Mouse (Mus musculus): ENCODE data around the gene Aldh6a1. TPM values are rescaled to one million over a fixed set of nuclear protein-coding genes. Genes with fewer than 3 reads are reported as not detected.
A peak's percentile ranks its signal among the peaks of the same experiment; 100 is the strongest.

The Aldh6a1 gene
- total RNA-seq, 2 experiments from 2014 or later: 178 to 227 TPM

DNA sequence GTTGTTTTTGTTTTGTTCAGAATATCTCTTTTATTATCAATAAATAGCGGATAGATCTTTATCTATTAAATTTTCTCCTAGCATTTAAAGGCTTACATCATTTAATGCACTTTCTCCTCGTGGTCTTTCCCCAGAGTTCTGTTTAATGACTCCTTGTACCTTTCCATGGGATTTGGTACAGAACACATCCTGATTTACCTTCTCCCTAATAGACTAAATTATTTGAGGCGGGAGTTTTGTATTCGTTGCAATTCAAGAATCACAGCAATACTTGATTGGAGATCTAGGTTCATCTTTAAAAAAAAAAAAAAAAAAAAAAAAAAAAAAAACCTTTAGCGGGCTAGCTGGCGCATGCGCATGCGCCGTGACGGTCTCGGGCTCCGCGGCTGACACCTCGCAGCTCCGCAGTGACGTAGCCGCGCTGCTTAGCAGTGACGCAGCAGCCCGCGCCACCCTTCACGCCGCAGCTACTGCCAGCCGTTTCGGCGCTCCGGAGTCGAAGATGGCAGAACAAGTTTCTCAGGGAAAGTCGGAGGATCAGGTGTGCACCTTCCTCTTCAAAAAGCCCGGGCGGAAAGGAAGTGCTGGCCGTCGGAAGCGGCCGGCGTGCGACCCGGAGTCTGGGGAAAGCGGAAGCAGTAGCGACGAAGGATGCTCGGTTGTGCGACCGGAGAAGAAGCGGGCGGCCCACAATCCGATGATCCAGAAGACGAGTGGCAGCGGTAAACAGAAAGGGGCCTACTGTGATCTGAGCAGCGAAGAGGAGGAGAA, 33.8 kb downstream of the Aldh6a1 start, which contains the start of gene Rnf113a2:
Gene Rnf113a2, plus strand, starts transcription at position 363 of the 771 bp plus-strand sequence.
- DNase-seq: peak; percentile 85 to 89

- peak; percentile 94 to 97 for DNase-seq
Measured at GRCm38 (mm10) chr12:84408819-84409507, 41.8 kb downstream of the Aldh6a1 start, which contains the start of the genes Entpd5 and Bbof1. Gene Entpd5 (minus strand): TSS chr12:84409029. Gene Bbof1 (plus strand): TSS chr12:84409071.

DNA sequence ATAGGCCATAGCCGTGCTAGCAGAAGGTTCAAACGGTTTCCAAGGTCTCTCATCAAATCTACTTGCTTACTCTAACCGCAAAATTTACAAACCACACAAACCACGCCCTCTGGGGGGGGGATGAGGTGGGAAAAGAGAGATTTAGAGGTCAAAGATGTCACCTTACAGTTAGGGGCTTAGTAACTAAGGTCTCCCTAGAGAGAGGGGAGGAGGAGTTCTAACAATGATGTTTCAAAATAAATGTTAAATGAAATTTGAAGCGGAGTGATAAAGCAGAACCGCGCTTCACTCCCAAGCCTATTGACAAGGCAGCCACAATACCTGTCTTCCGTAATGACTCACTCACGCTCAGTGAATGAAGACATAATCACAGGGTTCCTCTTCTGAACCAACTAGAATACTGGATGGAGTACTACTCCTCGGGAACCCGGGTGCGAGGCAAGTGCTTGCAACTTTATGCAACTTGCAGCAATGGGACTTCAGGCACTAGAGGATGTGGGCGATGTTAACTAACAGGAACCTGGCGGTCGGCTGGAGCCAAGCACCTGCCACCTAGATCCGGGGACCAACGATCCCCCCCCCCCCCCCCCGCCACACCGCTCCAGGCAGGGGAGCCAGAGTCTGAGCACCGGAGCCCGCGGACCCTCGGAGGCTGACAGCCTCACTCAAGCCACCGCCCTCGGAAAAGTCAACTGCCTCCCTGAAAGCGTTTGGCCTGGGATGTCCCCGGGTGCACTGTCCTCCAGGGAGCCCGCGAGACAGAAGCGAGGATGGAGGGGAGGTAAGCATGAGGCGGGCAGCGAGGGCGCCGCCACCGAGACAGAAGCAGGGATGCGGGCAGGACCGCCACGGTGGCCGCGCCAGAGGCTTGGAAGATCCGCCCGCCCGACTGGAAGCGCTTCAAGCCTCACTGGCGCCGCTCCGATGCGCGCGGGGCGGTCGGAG, 42.7 kb downstream of the Aldh6a1 start:
- peak; percentile 28 to 40 for DNase-seq

DNA sequence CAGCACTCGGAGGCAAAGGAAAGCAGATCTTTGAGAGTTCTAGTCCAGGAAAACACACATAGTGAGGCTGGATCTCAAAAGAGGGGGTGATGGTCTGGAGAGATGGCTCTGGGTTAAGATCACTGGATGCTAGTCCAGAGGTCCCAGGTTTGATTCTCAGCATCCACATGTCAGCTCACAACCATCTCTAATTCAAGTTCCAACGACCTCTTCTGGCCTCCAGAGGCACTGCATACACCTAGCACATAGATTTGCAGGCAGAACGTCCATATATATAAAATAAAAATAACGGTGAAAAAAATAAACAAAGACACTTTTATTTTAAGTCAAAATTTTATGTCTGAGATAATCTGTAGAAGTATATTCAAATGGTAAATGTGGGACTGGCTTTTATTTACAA, 43.5 kb downstream of the Aldh6a1 start:
- no peak for DNase-seq

GRCm38 (mm10) chr12:84404541-84404940, 46.3 kb downstream of the Aldh6a1 start:
- DNase-seq: no peak

DNA sequence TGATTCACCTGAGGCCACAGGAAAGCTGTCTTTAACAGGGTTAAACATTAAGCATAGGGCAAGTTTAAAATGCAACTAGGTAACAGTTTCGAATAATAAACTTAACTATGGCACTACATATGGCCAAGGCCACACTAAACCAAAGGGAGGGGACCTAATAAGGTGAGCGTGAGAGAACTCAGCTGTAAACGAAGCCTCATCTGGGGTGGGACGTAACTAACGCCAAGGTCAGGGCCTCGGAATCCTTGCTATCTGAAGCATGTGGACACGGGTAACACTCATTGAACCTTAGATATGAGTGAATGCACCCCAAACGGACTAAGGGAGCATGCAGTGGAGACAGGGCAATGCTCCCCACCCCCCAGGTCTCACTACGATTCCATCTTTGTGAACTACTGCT, 47.9 kb downstream of the Aldh6a1 start:
- no peak for DNase-seq

DNA sequence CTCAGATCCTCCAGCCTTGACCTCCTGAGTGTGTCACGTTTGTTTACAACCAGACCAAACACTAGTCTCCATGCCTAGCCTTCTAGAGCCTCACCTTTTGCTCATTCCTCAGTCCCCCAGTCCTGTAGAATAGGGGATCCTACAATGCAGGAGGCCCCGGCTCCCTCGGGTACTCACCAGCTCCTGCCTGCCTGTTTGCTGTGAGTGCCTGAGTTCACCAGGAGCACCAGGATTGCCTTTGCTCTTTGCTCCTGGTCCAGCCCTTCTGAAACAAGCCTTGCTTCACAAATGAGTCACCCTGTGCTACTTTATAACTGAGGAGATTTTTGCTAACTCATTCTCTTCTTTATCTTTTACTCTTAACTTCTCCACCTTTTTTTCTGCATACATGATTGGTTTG, 50.2 kb downstream of the Aldh6a1 start:
- peak; percentile 52 to 64 for DNase-seq

DNA sequence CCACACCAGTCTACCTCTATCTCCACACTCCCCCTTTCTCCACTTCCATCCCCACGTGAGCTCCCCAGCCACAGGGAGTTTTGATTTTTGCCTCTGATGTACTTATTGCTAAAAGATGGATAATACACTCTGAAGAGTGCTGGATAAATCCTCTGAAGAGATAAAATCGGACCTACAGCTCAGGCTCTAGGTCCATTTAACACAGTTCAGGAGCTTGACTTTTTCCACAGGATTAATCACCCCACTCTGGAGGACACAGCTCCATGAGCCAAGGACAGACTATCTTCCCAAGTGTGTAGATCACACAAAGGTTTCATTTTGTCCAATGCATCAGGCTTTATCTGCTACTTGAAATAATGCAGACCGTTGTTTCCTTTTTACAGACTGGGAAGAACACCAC, 50.7 kb downstream of the Aldh6a1 start:
- DNase-seq: peak; percentile 27

DNA sequence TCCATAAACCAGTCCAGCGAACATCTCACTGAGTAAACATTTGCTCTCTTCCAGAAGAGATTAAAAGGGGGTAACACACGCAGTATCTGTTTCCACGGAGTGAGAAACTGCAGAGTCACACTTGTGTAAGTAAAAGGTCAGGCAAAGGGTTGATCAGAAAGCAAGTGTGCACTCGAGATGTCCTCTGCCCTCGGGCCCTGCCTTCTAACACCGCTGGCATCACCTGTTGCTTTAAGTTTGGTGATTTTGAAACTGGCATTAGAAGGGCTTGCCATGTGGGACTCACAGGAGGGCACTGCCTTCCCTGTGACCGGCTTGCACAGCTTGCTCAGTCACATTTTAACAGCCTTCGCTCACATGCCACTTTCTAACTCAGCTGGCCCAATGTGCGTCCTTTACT, 51.1 kb downstream of the Aldh6a1 start:
- DNase-seq: peak; percentile 17 to 26

- DNase-seq: peak in 1 of 2 experiments; percentile 8
Measured at GRCm38 (mm10) chr12:84399135-84399534, 51.7 kb downstream of the Aldh6a1 start.

DNA sequence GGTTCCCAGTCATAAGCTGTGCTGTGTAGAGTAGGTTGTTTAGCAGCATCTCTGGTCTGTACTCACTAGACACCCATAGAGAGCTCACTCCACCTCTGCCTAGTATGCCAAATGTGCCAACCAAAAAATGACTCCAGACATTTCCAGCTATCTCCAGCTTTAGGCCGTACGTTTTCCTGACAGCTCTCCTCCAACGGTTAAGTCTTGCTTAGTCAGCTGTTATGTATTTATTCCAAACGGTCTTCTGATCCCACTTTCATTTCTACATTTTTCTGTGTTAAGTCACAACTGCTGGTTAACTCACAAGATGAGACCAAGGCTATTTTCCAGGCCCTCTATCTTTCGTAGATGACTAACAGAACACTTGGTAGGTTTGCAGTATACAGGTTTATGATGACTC, 52.2 kb downstream of the Aldh6a1 start:
- DNase-seq: no peak

DNA sequence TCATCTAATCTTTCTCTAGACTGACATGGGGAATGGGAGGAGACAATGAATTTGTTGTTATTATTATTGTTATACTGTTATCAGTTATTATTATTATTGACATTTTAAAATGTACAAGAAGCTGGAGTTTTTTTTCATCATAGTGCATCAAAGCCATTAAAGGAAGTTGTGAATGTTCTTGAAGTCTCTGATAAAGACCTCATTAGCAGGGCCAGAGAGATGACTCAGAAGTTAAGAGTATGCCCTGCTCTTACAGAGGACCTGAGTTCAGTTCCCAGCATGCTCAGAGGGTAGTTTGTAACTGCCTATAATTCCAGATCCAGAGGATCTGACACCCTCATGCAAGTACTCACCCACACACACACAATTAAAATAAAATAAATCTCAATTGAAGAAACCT, 53.1 kb downstream of the Aldh6a1 start:
- DNase-seq: no peak

- no peak for DNase-seq
Measured at GRCm38 (mm10) chr12:84396947-84397679, 53.7 kb downstream of the Aldh6a1 start.

DNA sequence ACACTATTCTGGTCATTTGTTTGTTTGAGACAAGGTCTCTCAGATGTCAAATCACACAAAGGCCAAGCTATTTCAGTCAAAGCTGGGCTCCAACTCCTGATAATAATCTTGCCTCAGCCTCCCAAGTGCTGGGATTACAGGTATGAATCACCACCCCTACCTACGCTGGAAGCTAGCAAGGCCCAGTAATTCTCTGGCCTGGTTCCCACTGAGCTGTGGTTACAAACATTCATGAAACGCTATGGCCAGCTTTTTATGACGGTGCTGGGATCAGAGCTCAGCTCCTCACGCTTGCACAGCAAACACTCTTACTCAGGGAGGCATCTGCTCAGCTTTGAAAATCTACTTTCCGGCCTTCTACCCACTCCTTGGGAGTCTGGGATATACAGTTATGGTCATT, 57.0 kb downstream of the Aldh6a1 start:
- DNase-seq: no peak

- no peak for DNase-seq
Measured at GRCm38 (mm10) chr12:84392681-84393080, 58.1 kb downstream of the Aldh6a1 start.

DNA sequence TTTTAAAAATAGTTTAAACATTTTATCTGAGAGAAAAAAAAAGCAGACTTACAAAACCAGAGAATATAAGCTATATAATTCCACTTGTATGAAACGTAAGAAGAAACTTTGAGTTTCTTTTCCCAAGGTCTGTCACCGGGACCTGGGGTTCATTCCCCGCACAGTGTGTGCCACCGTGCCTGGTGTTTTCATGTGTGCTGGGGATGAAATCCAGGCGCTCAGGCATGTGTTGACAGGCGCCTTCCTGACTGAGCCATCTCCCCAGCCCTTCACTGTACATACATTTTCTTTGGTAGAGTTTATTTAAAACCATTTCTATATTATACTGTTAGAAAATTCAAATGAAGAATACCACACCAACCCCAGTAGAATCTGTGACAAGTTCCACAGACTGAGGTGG, 60.5 kb downstream of the Aldh6a1 start:
- DNase-seq: no peak

DNA sequence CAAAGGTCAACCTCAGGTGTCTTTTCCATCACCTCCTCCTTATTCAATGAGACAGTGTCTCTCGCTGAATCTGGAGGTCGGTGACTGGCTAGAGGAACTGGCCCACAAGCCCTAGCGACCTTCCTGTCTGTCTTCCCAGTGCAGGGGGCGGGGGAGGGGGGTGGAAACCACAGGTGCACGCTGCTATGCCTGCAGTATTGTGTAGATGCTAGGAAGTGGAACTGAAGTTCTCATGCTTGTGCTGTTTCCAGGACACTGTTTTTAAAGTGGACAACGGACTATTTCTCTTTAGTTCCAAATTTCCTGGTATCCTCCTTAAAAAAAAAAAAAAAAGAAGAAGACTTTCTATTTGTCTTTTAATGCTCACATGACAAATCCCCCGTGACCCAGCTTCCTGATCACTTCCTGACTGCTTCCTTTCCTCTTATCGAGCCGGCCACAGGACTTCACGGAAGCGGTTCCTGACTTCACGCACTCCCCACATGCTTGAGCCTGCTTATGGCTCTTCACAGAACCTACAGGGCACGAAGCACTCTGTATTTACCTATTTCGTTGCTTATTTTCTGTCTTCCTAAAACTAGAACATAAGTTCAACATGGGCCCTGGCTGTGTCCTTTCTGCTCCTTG, 61.9 kb downstream of the Aldh6a1 start:
- no peak for DNase-seq

DNA sequence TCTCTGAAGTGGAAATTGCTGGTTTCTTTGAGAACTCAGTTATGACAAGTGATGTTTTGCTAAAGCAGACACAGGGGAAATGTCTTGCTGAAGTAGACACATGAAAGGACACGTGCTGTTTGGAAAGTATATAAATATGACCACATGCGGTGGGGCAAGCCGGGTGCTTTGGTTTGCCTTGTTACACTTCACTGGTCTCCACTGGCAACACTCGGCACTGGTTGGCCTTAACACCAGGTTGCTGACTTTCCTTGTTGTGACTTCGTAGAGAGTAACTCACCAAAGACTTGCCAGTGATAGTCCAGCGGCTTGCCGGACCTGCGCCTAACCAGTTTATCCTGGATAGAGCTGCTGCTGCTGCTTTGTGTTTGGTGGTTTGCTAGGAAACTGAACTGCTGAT, 62.7 kb downstream of the Aldh6a1 start:
- DNase-seq: no peak

DNA sequence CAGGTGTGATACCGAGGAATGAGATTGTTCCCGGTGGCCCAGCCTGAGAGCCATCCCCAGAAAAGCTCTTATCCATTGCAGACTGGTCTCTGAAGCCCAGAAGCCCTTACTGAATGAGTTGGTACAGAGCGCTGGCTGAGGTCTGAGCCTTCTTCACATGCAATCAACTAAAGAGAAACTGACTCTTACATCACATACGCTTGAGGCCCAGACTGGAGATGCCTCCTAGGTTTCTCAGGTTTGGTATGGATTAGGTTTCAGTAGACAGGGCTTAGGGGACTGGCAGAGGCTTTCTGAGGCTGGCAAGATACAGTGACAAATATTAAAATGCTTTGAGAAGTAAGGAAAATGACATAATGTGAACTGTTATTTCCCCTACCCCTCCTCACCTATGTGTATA, 65.4 kb downstream of the Aldh6a1 start:
- no peak for DNase-seq

DNA sequence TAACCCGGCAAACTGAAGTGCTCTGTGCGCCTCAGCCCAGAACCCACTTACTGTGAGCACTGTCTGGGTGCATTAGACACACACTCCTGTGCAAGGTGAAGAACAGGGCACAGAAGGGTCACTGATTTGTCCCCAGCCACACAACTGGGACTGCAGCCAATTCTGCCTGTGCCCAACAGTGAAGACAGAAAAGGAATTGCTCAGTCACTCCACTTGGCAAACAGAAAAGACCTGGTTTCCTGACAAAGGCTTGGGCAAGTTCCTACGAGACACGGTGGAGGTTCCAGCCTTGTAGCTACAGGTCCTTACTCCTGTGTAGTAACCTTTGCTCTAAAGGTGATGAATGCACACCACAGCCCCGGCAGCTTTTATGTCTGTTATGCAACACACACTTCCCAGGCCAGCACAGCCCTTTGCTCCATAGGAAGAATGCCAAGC, 66.1 kb downstream of the Aldh6a1 start:
- peak; percentile 27 to 65 for DNase-seq

DNA sequence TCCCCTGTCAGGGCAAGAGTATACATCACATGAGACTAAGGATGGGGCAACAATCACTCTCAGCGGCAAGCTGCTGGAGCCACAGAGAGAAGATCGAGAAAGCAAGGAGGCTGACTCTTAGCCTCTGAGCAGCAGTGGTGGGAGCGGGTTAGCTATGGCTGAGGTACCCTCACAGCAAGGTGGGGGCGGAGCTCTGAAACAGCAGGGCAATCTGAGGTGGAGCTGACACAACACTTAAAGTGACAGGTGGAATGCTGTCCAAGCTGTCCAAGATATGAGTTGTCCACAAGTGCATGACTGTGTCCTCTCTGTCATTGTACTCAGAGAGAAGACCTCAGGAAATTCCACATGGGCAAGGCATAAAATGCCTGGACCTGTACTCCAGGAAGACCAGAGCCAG, 68.4 kb downstream of the Aldh6a1 start:
- no peak for DNase-seq
